Mouse (Mus musculus): ENCODE measurements around the gene Alb. TPM values are rescaled to one million over a fixed set of nuclear protein-coding genes. Genes with fewer than 3 reads are reported as not detected.

The Alb gene
- polyA plus RNA-seq, 1 experiment from 2014 or later: not detected

- H3K36me3 ChIP-seq (ENCODE audit: control insufficient read depth, insufficient read depth, low read length): no peaks in the 10 kb centered on the region
- ATAC-seq: no peak
- DNase-seq (ENCODE audit: low spot score): no peak
- 90% methylated on average over 5 of the region's 5 CpGs for WGBS
- H3K27me3 ChIP-seq (replicated peaks; ENCODE audit: control insufficient read depth, insufficient read depth, low read length): no peaks in the 10 kb centered on the region
- no peaks in the 10 kb centered on the region for H3K9me3 ChIP-seq (replicated peaks; ENCODE audit: control insufficient read depth, low read length)
- H3K4me1 ChIP-seq (ENCODE audit: control insufficient read depth, insufficient read depth, low read length): no peaks in the 10 kb centered on the region
- no peak overlapping the region for H3K27ac ChIP-seq (ENCODE audit: low read depth, low read length)
- no peak overlapping the region for H3K4me2 ChIP-seq (ENCODE audit: low read length)
- H3K9ac ChIP-seq (ENCODE audit: low read length): no peak overlapping the region
- no peak overlapping the region for H3K4me3 ChIP-seq (ENCODE audit: low read depth, low read length)
Measured at GRCm38 (mm10) chr5:90501752-90502151, 41.1 kb downstream of the Alb start.

DNA sequence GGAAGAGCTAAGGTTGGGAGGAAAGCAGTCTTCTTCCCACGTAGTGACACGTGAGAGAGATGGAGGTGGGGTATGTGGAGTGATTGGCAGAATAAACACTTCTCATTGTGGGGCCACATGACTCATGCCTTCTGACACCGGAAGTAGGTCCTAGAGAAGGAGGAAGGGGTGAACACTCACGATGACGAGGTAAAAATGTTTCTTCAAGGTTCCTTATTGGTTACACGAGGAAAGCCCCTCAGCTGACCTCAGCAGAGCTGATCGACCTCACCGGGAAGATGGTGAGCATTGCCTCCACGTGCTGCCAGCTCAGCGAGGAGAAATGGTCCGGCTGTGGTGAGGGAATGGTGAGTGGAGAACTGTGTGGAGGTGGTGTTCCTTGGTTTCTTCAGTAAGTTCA lies 44.0 kb downstream of the Alb start:
- no peak overlapping the region for H3K27ac ChIP-seq (ENCODE audit: low read depth, low read length)
- no peaks in the 10 kb centered on the region for H3K4me1 ChIP-seq (ENCODE audit: control insufficient read depth, insufficient read depth, low read length)
- 87% methylated on average over 11 of the region's 11 CpGs for WGBS
- no peaks in the 10 kb centered on the region for H3K9me3 ChIP-seq (replicated peaks; ENCODE audit: control insufficient read depth, low read length)
- H3K27me3 ChIP-seq (replicated peaks; ENCODE audit: control insufficient read depth, insufficient read depth, low read length): no peaks in the 10 kb centered on the region
- no peak for ATAC-seq
- H3K4me3 ChIP-seq (ENCODE audit: low read depth, low read length): no peak overlapping the region
- no peak overlapping the region for H3K4me2 ChIP-seq (ENCODE audit: low read length)
- DNase-seq (ENCODE audit: low spot score): no peak
- no peak overlapping the region for H3K9ac ChIP-seq (ENCODE audit: low read length)
- H3K36me3 ChIP-seq (ENCODE audit: control insufficient read depth, insufficient read depth, low read length): no peaks in the 10 kb centered on the region

- no peak for DNase-seq (ENCODE audit: low spot score)
- WGBS: 85% methylated on average over 2 of the region's 2 CpGs
- ATAC-seq: no peak
- H3K27me3 ChIP-seq (replicated peaks; ENCODE audit: control insufficient read depth, insufficient read depth, low read length): no peaks in the 10 kb centered on the region
- H3K27ac ChIP-seq (ENCODE audit: low read depth, low read length): no peak overlapping the region
- no peaks in the 10 kb centered on the region for H3K4me1 ChIP-seq (ENCODE audit: control insufficient read depth, insufficient read depth, low read length)
- no peaks in the 10 kb centered on the region for H3K36me3 ChIP-seq (ENCODE audit: control insufficient read depth, insufficient read depth, low read length)
- H3K9ac ChIP-seq (ENCODE audit: low read length): no peak overlapping the region
- no peaks in the 10 kb centered on the region for H3K9me3 ChIP-seq (replicated peaks; ENCODE audit: control insufficient read depth, low read length)
- no peak overlapping the region for H3K4me2 ChIP-seq (ENCODE audit: low read length)
- no peak overlapping the region for H3K4me3 ChIP-seq (ENCODE audit: low read depth, low read length)
Measured at GRCm38 (mm10) chr5:90506507-90506906, 45.8 kb downstream of the Alb start.

- H3K27ac ChIP-seq (ENCODE audit: low read depth, low read length): 0 out of 2 replicates have a peak overlapping the region, but pooled peaks have one; percentile 5
- H3K4me1 ChIP-seq (ENCODE audit: control insufficient read depth, insufficient read depth, low read length): no peaks in the 10 kb centered on the region
- ATAC-seq: 0 out of 2 replicates have a peak, but pooled peaks have one; percentile 48
- no peaks in the 10 kb centered on the region for H3K27me3 ChIP-seq (replicated peaks; ENCODE audit: control insufficient read depth, insufficient read depth, low read length)
- 32% methylated on average over 13 of the region's 13 CpGs for WGBS
- no peak overlapping the region for H3K4me2 ChIP-seq (ENCODE audit: low read length)
- peak; percentile 11 for DNase-seq (ENCODE audit: low spot score)
- no peaks in the 10 kb centered on the region for H3K9me3 ChIP-seq (replicated peaks; ENCODE audit: control insufficient read depth, low read length)
- H3K9ac ChIP-seq (ENCODE audit: low read length): no peak overlapping the region
- H3K4me3 ChIP-seq (ENCODE audit: low read depth, low read length): no peak overlapping the region
- no peaks in the 10 kb centered on the region for H3K36me3 ChIP-seq (ENCODE audit: control insufficient read depth, insufficient read depth, low read length)
Measured at GRCm38 (mm10) chr5:90507411-90507949, 46.8 kb downstream of the Alb start.

GRCm38 (mm10) chr5:90509828-90510592 lies 49.3 kb downstream of the Alb start:
- Histone ChIP-seq H3K27me3 (replicated peaks; ENCODE audit: control insufficient read depth, insufficient read depth, low read length) (no peaks in the 10 kb centered on the region), H3K9me3 (replicated peaks; ENCODE audit: control insufficient read depth, low read length) (no peaks in the 10 kb centered on the region), H3K4me2 (ENCODE audit: low read length) (no peak overlapping the region), H3K9ac (ENCODE audit: low read length) (no peak overlapping the region), H3K4me1 (ENCODE audit: control insufficient read depth, insufficient read depth, low read length) (no peaks in the 10 kb centered on the region), H3K4me3 (ENCODE audit: low read depth, low read length) (no peak overlapping the region), H3K36me3 (ENCODE audit: control insufficient read depth, insufficient read depth, low read length) (no peaks in the 10 kb centered on the region), H3K27ac (ENCODE audit: low read depth, low read length) (no peak overlapping the region)
- DNase-seq (ENCODE audit: low spot score): no peak
- WGBS: 92% methylated on average over 5 of the region's 5 CpGs
- no peak for ATAC-seq

DNA sequence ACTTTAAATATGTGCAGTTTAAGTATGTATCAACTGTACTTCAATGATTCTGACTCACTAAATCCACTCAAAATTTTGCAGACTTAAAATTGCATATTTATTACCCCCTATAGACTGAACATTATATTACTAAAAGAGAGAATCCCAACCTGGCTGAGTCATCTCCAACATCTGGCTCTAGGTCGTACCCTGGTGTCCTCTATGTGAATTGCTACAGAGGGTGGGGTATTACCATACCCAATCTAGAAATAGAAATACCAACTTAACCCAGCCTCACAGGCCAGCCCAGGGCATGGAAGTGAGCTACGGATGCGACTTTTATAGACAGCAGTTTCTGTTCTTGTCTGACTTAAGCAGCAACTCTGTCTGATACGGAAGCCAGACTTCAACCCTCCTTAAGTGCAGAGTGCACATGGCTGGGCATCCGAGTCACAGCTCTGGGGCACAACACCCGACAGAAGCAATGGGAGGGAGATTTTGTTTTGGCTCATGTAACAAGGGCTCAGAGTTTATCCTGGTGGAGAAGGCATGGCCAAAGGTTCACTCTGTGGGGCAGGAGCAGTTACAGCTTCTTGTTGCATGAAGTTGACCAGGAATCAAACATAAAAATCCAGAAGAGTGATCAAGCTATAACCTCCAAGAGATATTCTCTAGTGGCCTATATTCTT lies 51.7 kb downstream of the Alb start:
- H3K36me3 ChIP-seq (ENCODE audit: control insufficient read depth, insufficient read depth, low read length): no peaks in the 10 kb centered on the region
- no peak overlapping the region for H3K4me3 ChIP-seq (ENCODE audit: low read depth, low read length)
- DNase-seq (ENCODE audit: low spot score) (no peak), ATAC-seq (no peak)
- 85% methylated on average over 6 of the region's 6 CpGs for WGBS
- H3K4me2 ChIP-seq (ENCODE audit: low read length): no peak overlapping the region
- H3K27me3 ChIP-seq (replicated peaks; ENCODE audit: control insufficient read depth, insufficient read depth, low read length): no peaks in the 10 kb centered on the region
- H3K27ac ChIP-seq (ENCODE audit: low read depth, low read length): no peak overlapping the region
- H3K9ac ChIP-seq (ENCODE audit: low read length): no peak overlapping the region
- H3K9me3 ChIP-seq (replicated peaks; ENCODE audit: control insufficient read depth, low read length): no peaks in the 10 kb centered on the region
- no peaks in the 10 kb centered on the region for H3K4me1 ChIP-seq (ENCODE audit: control insufficient read depth, insufficient read depth, low read length)

- Histone ChIP-seq H3K4me2 (ENCODE audit: low read length) (no peak overlapping the region), H3K4me1 (ENCODE audit: control insufficient read depth, insufficient read depth, low read length) (no peaks in the 10 kb centered on the region), H3K27ac (ENCODE audit: low read depth, low read length) (no peak overlapping the region), H3K9ac (ENCODE audit: low read length) (no peak overlapping the region), H3K4me3 (ENCODE audit: low read depth, low read length) (no peak overlapping the region), H3K27me3 (replicated peaks; ENCODE audit: control insufficient read depth, insufficient read depth, low read length) (no peaks in the 10 kb centered on the region), H3K36me3 (ENCODE audit: control insufficient read depth, insufficient read depth, low read length) (no peaks in the 10 kb centered on the region), H3K9me3 (replicated peaks; ENCODE audit: control insufficient read depth, low read length) (no peaks in the 10 kb centered on the region)
- no peak for ATAC-seq
- DNase-seq (ENCODE audit: low spot score): no peak
- WGBS: 89% methylated on average over 6 of the region's 6 CpGs
Measured at GRCm38 (mm10) chr5:90515561-90515960, 54.9 kb downstream of the Alb start.

DNA sequence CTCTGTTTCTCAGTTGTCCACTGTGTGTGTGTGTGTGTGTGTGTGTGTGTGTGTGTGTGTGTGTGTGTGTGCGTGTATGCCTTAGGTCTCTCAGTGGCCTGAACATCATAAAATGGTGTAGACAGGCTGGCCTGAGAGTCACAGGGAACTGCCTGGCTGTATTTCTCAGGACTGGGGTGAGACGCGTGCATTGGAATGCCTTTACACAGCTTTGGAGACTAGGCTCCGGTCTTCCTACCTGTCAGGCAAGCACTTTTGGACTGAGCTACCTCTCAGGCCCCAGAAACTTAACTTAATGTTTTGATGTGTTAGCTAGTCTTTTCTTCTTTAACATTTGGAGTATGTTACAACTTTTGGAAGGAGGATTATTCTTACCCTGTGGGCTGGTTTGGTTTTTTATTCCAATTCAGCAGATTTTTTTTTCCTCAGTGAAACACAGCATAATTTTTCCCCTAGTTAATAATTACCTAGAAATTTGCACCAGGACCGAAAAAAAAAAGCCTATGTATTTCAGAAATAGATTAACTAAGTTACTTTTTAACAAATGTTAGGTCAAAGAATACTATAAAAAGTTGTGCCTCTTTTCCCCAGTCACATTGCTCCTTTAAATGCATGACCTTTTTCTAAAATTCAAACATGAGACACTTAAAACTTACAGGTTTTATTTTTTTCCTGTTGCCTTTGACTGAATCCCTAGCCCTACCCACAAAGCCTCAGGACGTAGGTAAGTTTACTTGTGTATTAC lies 57.8 kb downstream of the Alb start, which contains the start of gene Afm:
Gene Afm, plus strand, starts transcription at position 577 of the 745 bp plus-strand sequence.
- H3K4me2 ChIP-seq (ENCODE audit: low read length): no peak within 1 kb of the TSS
- H3K4me1 ChIP-seq (ENCODE audit: control insufficient read depth, insufficient read depth, low read length): no peaks in the 10 kb centered on the region
- H3K9me3 ChIP-seq (replicated peaks; ENCODE audit: control insufficient read depth, low read length): no peaks in the 10 kb centered on the region
- DNase-seq (ENCODE audit: low spot score) (no peak), ATAC-seq (no peak)
- WGBS: 85% methylated on average over 6 of the region's 6 CpGs
- no peak within 1 kb of the TSS for H3K27ac ChIP-seq (ENCODE audit: low read depth, low read length)
- no peaks in the 10 kb centered on the region for H3K27me3 ChIP-seq (replicated peaks; ENCODE audit: control insufficient read depth, insufficient read depth, low read length)
- no peak within 1 kb of the TSS for H3K4me3 ChIP-seq (ENCODE audit: low read depth, low read length)
- H3K9ac ChIP-seq (ENCODE audit: low read length): no peak within 1 kb of the TSS
- no peaks in the 10 kb centered on the region for H3K36me3 ChIP-seq (ENCODE audit: control insufficient read depth, insufficient read depth, low read length)
